Mouse (Mus musculus): ENCODE results near the gene U2surp. TPM values are rescaled to one million over a fixed set of nuclear protein-coding genes. Genes with fewer than 3 reads are reported as not detected.
A peak's percentile ranks its signal among the peaks of the same experiment; 100 is the strongest.

Gene U2surp
- polyA plus RNA-seq, 1 experiment: 35.1 TPM

DNA sequence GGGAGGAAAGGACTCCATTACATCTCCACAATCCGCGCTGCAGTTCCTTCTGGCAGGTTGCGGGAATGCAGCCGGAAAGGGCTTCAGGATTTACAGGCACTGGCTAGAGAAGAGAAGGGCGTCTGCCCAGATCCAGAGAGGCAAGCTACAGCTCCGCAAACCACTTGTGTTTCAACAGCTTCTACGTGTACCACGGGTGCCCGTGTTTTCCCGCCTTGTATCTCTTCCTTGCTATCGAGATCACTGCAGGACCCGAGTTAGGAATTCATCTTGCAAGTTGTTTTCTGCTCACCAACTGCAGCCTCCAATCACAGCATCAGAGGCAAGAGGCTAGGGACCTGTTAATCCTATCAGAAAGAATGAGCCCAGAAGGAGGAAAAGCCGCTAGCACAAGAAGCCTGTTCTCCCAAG lies 69.5 kb downstream of the U2surp start:
- DNase-seq (ENCODE audit: low read depth): peak; percentile 81

DNA sequence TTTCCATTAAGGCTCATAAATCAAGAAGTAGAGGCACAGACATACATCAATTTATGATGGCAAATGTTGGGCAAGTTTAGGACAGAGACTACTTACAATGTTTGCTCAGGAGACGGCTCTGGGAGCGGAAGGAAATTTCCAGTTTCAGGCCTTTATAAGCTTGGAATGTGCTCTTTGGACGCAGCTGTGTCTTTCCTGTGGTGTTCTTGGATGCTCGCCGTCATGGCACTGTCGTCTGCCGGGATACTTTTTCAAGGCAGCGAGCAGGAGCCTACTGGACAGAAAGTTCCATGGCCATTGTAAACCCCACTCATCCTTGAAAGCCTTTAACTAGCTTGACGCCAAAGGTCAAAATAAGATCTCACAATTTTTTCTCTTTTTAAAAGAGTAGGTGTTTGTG lies 73.9 kb downstream of the U2surp start:
- DNase-seq (ENCODE audit: low read depth): no peak
- TF ChIP-seq CTCF (IDR thresholded peaks at IDR 0.05; ENCODE audit: borderline replicate concordance, extremely low read depth, insufficient read depth, insufficient read length): no peak
- TF ChIP-seq POLR2A (IDR thresholded peaks at IDR 0.05; ENCODE audit: borderline replicate concordance, extremely low read depth, insufficient read depth, insufficient read length, poor library complexity, severe bottlenecking): no peak

More for the DNA sequence above, 69.5 kb downstream of the U2surp start:
- peak; percentile 57 for TF ChIP-seq CTCF (IDR thresholded peaks at IDR 0.05; ENCODE audit: borderline replicate concordance, extremely low read depth, insufficient read depth, insufficient read length)
- no peak for TF ChIP-seq POLR2A (IDR thresholded peaks at IDR 0.05; ENCODE audit: borderline replicate concordance, extremely low read depth, insufficient read depth, insufficient read length, poor library complexity, severe bottlenecking)

DNA sequence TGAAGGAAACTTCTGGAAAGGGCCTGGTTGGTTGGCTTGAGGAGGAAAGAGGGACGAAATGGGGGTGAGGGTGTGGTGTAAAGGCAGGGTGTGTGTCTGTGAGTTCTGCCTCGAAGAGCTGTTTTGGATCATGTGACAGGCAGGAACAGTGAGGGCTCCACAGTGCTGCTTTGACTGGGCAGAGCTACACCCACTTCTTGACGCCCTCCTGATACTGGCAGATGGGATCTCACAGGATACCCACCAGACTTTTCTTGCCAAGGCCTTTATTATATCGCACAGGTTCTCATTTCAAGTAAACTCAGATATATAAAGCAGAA lies 75.5 kb downstream of the U2surp start:
- no peak for TF ChIP-seq POLR2A (IDR thresholded peaks at IDR 0.05; ENCODE audit: borderline replicate concordance, extremely low read depth, insufficient read depth, insufficient read length, poor library complexity, severe bottlenecking)
- no peak for TF ChIP-seq CTCF (IDR thresholded peaks at IDR 0.05; ENCODE audit: borderline replicate concordance, extremely low read depth, insufficient read depth, insufficient read length)
- no peak for DNase-seq (ENCODE audit: low read depth)

DNA sequence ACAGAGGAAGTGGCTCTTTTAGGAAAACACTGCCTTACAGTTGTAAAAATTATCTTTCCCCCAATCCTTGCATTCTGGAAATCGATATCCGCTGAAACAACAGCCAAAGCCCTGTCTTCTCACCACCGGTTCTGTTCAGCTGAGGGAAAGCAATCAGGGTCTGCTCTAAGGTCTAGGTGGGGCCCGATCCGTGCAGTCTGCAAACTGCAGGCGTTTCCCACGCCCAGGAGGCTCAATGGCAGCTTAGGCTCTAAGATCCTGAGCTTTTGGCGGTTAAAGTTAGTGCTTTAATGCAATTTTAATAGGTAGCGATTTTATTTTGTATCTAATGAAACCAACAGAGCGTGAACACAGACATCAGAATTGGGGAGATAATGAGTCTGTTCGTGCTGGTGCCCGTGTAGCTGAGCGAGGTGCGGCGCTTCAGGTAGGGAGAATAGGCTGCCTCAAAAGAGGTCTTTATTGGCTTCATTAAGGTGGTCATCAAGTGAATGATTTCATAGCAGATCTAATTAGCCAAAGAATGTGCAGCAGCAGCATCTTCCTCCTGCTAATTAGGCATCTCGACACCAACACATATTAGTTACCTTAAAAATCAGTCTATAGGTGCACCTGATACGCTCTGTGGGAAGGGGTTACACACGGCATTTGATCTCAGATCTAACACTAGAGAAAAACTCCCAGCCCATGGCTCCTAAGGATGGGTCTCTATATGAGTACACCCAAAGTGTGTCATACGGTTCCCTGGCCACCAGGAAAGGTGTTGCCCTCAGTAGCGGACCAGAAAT lies 76.1 kb downstream of the U2surp start:
- TF ChIP-seq POLR2A (IDR thresholded peaks at IDR 0.05; ENCODE audit: borderline replicate concordance, extremely low read depth, insufficient read depth, insufficient read length, poor library complexity, severe bottlenecking): no peak
- no peak for TF ChIP-seq CTCF (IDR thresholded peaks at IDR 0.05; ENCODE audit: borderline replicate concordance, extremely low read depth, insufficient read depth, insufficient read length)
- DNase-seq (ENCODE audit: low read depth): peak; percentile 37

DNA sequence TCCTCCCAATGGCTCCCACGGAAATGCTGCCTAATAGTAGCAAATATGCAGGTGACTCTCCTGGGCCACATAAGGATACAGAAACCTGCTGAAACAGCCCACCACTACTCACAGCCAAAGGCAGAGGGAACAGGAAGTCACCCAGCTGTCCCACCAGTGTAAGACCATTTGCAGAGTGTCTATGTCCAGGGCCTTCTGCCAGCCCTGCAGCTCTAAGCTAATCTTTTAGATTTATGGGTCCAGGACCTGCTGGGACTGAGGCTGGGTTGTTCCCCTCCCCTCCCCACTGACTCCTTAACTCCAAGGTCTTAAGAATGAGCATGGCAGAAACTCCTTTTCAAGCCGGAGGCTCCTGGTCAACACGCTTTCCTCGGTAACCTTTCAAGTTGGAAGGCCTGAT lies 83.5 kb downstream of the U2surp start:
- no peak for DNase-seq (ENCODE audit: low read depth)
- no peak for TF ChIP-seq CTCF (IDR thresholded peaks at IDR 0.05; ENCODE audit: borderline replicate concordance, extremely low read depth, insufficient read depth, insufficient read length)
- no peak for TF ChIP-seq POLR2A (IDR thresholded peaks at IDR 0.05; ENCODE audit: borderline replicate concordance, extremely low read depth, insufficient read depth, insufficient read length, poor library complexity, severe bottlenecking)

DNA sequence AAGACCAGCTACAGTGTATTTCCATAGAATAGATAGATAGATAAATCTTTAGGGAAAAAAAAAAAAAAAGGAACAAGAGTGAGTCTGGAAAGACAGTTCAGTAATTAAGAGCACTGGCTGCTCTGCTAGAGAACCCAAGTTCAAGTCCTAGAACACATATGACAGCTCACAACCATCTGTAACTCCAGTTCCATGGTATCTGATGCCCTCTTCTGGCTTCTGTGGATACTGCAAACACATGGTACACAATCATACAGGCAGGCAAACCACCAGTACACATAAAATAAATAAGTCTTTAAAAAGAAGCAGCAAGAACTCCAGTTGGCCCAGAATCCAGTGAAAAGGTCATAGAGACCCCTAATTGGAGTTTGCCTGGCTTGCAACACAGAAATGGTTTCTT lies 97.9 kb downstream of the U2surp start:
- DNase-seq (ENCODE audit: low read depth): no peak
- TF ChIP-seq POLR2A (IDR thresholded peaks at IDR 0.05; ENCODE audit: borderline replicate concordance, extremely low read depth, insufficient read depth, insufficient read length, poor library complexity, severe bottlenecking) (no peak), CTCF (IDR thresholded peaks at IDR 0.05; ENCODE audit: borderline replicate concordance, extremely low read depth, insufficient read depth, insufficient read length) (no peak)

DNA sequence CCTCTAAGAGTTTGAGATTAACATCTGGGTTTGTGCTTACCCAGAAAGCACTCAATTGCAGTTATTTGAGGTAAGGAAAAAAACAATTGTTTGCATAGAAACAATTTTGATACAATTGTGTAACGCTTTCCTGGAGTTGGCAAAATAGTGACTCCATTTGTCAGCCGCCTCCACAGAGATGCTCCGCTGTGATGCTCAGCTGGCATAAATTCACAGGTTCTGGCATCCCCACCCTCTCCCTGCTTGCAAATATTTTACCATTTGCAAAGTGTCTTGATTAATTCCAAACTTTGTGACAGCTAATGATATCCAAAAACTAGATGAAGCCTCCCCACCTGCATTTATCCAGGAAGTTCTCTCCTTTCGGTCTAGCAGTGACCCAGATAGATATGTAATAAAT lies 99.7 kb downstream of the U2surp start:
- DNase-seq (ENCODE audit: low read depth): no peak
- TF ChIP-seq CTCF (IDR thresholded peaks at IDR 0.05; ENCODE audit: borderline replicate concordance, extremely low read depth, insufficient read depth, insufficient read length) (no peak), POLR2A (IDR thresholded peaks at IDR 0.05; ENCODE audit: borderline replicate concordance, extremely low read depth, insufficient read depth, insufficient read length, poor library complexity, severe bottlenecking) (no peak)

DNA sequence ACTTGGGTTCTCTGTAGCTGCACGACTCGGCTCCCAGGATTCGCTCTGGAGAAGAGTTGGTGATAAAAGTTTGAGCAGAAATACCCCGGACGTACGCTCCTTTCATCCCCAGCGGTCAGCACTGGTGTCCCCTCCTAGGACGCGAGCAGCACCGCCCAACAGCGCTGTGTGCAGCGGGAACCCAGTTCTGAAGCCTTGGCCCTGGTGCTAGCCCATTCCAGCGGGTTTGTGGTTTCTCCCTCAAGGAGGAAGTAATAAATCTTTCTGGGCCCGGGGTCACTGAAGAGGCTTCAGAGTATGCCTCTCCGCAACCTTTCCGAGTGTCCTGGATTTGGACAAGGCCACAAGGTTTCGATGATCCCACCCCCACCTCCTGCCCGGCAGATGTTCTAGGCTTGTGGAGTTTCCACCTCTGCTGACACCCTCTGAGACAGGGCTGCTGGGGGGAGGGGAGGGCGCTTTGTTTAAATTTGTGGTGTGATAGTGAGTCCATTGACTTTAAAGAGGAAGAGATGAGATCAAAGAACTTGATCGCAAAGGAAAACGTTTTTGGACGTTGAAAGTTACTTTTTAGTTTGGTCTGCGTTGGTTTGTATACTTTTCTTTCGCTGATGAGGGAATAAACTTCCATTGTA lies 104.1 kb downstream of the U2surp start:
- DNase-seq (ENCODE audit: low read depth): no peak
- TF ChIP-seq POLR2A (IDR thresholded peaks at IDR 0.05; ENCODE audit: borderline replicate concordance, extremely low read depth, insufficient read depth, insufficient read length, poor library complexity, severe bottlenecking): no peak
- no peak for TF ChIP-seq CTCF (IDR thresholded peaks at IDR 0.05; ENCODE audit: borderline replicate concordance, extremely low read depth, insufficient read depth, insufficient read length)

Other genes starting within 250 kb of the U2surp start
- gene Chst2, start 105.3 kb downstream of the U2surp start, polyA plus RNA-seq (2012; rRNA removed): 6.1 and 15.0 TPM in 2 replicates
- gene Paqr9, start 47.7 kb upstream of the U2surp start, polyA plus RNA-seq (2012; rRNA removed): 6.5 and 9.6 TPM in 2 replicates
- gene Pcolce2, start 125.6 kb upstream of the U2surp start, polyA plus RNA-seq (2012; rRNA removed): 0.19 and 1.00 TPM in 2 replicates
- gene Trpc1, start 238.4 kb upstream of the U2surp start, polyA plus RNA-seq (2012; rRNA removed): 6.6 and 9.7 TPM in 2 replicates